Mouse (Mus musculus) neural tube, embryonic 15.5 days (tissue): ENCODE results near the gene Trim80. TPM values are rescaled to one million over a fixed set of nuclear protein-coding genes. Genes with fewer than 3 reads are reported as not detected.
"Not testable (repeated sequence)": the region's sequence is repeated elsewhere in the genome, so short reads cannot be mapped to it uniquely, and the experiment has no call there.

ENCODE experiments used
- ATAC-seq: fragments of 200-750 bp; cut with Nextera tagmentation; 2 replicates; pipeline ENCODE4 v1.8.0; 2017; ENCODE audit warnings: mild to moderate bottlenecking, moderate TSS enrichment, moderate library complexity; ENCODE audit not compliant: low FRiP score
- H3K27ac ChIP-seq: fragments of 300-500 bp; sonication (generic); replicated peaks from 2 replicates; pipeline ENCODE4 v1.5.1; 2015; ENCODE audit warnings: mild to moderate bottlenecking, inconsistent platforms
- H3K27me3 ChIP-seq: fragments of 300-500 bp; sonication (generic); replicated peaks from 2 replicates; pipeline ENCODE4 v1.6.1; 2015; ENCODE audit warnings: inconsistent platforms
- H3K36me3 ChIP-seq: fragments of 300-500 bp; sonication (generic); 2 replicates; pipeline ENCODE4 v1.6.1; 2015; ENCODE audit warnings: inconsistent platforms
- H3K4me1 ChIP-seq: fragments of 300-500 bp; sonication (generic); 2 replicates; pipeline ENCODE4 v1.6.1; 2015; ENCODE audit warnings: inconsistent platforms
- H3K4me2 ChIP-seq: fragments of 300-500 bp; sonication (generic); 2 replicates; pipeline ENCODE4 v1.6.1; 2015; ENCODE audit warnings: inconsistent platforms, mild to moderate bottlenecking, moderate library complexity
- H3K4me3 ChIP-seq: fragments of 300-500 bp; sonication (generic); replicated peaks from 2 replicates; pipeline ENCODE4 v1.5.1; 2015; ENCODE audit warnings: mild to moderate bottlenecking, inconsistent platforms
- H3K9ac ChIP-seq: fragments of 300-500 bp; sonication (generic); replicated peaks from 2 replicates; pipeline ENCODE4 v1.6.1; 2015; ENCODE audit warnings: mild to moderate bottlenecking, inconsistent platforms
- H3K9me3 ChIP-seq: fragments of 300-500 bp; sonication (generic); replicated peaks from 2 replicates; pipeline ENCODE4 v1.6.1; 2016; ENCODE audit warnings: inconsistent platforms
- WGBS: fragments of 180-500 bp; shearing (Covaris S2); methylation state at CpG from one replicate; pipeline ENCODE4 v1.1.7; 2015; ENCODE audit warnings: mixed read lengths; 5-methylcytosine and 5-hydroxymethylcytosine counted together
- polyA plus RNA-seq: library from polyadenylated mRNA; unstranded; fragments of >200 nt; fragmentation: Nextera tagmentation; extraction: Ambion mirVana; gene quantifications from 2 replicates; pipeline ENCODE4 v1.2.1, GENCODE M21; 2015

The Trim80 gene
- polyA plus RNA-seq, 1 experiment from 2014 or later = 0.10 TPM

DNA sequence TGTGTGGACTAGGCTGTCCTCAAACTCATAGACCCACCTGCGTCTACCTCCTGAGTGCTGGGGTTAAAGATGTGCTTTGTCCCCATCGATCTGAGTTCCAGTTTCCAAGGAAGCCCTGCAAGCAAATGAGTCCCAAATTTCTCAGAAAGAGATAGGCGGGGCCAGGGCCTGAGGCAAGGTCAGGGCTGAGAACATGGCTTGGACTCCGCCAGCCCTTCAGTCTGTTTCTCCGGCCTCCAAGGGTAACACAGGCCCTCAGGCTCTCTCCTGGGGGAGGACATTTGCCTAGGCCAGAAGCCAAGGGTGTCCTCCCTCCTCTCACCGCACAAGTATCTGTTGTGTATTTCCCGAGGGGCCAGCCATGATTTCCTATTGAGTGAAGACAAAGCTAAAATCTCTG is 31.8 kb downstream of the Trim80 start:
- Histone ChIP-seq H3K4me1 (peaks cover 38% of the 10 kb centered on the region), H3K4me3 (no peak overlapping the region), H3K9ac (no peak overlapping the region), H3K27ac (no peak overlapping the region), H3K27me3 (no peaks in the 10 kb centered on the region), H3K4me2 (no peak overlapping the region), H3K9me3 (no peaks in the 10 kb centered on the region), H3K36me3 (no peaks in the 10 kb centered on the region)
- 85% methylated on average over 7 of the region's 7 CpGs for WGBS
- ATAC-seq = no peak

- Histone ChIP-seq H3K4me1 (peaks cover 39% of the 10 kb centered on the region), H3K9me3 (no peaks in the 10 kb centered on the region), H3K27ac (peak overlapping the region; percentile 65), H3K4me3 (no peak overlapping the region), H3K36me3 (0 out of 2 replicates have a peak, but pooled peaks cover 3% of the 10 kb centered on the region), H3K4me2 (peak overlapping the region; percentile 32), H3K9ac (no peak overlapping the region), H3K27me3 (no peaks in the 10 kb centered on the region)
- 24% methylated on average over 15 of the region's 15 CpGs for WGBS
- 0 out of 2 replicates have a peak, but pooled peaks have one; percentile 26 for ATAC-seq
These were observed 33.4 kb downstream of the Trim80 start for GRCm38 (mm10) chr11:115473626-115474275.

GRCm38 (mm10) chr11:115475025-115475757 is 34.8 kb downstream of the Trim80 start, which contains the start of gene Armc7:
Gene Armc7 (plus strand): TSS chr11:115475667.
- H3K27me3 ChIP-seq = no peaks in the 10 kb centered on the region
- peak within 1 kb of the TSS; percentile 91 for H3K4me2 ChIP-seq
- H3K9me3 ChIP-seq = no peaks in the 10 kb centered on the region
- WGBS = under 1% methylated on average over 26 of the region's 26 CpGs
- H3K4me1 ChIP-seq = peaks cover 39% of the 10 kb centered on the region
- H3K27ac ChIP-seq = peak within 1 kb of the TSS; percentile 84
- peak; percentile 97 for ATAC-seq
- peak within 1 kb of the TSS; percentile 93 for H3K4me3 ChIP-seq
- peaks cover 15% of the 10 kb centered on the region; the same call in 1 of the 2 replicates for H3K36me3 ChIP-seq
- peak within 1 kb of the TSS; percentile 74 for H3K9ac ChIP-seq

GRCm38 (mm10) chr11:115475758-115476237 is 35.5 kb downstream of the Trim80 start:
- Histone ChIP-seq H3K9me3 (no peaks in the 10 kb centered on the region), H3K27ac (peak overlapping the region; percentile 84), H3K27me3 (no peaks in the 10 kb centered on the region), H3K36me3 (peaks cover 17% of the 10 kb centered on the region; the same call in 1 of the 2 replicates), H3K9ac (peak overlapping the region; percentile 74), H3K4me2 (peak overlapping the region; percentile 91), H3K4me3 (peak overlapping the region; percentile 93), H3K4me1 (peaks cover 39% of the 10 kb centered on the region)
- ATAC-seq = peak; percentile 30
- WGBS = 5% methylated on average over 28 of the region's 28 CpGs

GRCm38 (mm10) chr11:115476630-115477029 is 36.3 kb downstream of the Trim80 start:
- not testable (repeated sequence) for H3K27me3 ChIP-seq, H3K27ac ChIP-seq, H3K9me3 ChIP-seq, ATAC-seq
- 0 out of 2 replicates have a peak overlapping the region, but pooled peaks have one; percentile 20 for H3K9ac ChIP-seq
- peak overlapping the region; percentile 91 for H3K4me2 ChIP-seq
- peaks cover 39% of the 10 kb centered on the region for H3K4me1 ChIP-seq
- WGBS = 85% methylated on average over 4 of the region's 4 CpGs
- peak overlapping the region; percentile 93 for H3K4me3 ChIP-seq
- peaks cover 19% of the 10 kb centered on the region; the same call in 1 of the 2 replicates for H3K36me3 ChIP-seq

- not testable (repeated sequence) for H3K27me3 ChIP-seq, H3K27ac ChIP-seq, ATAC-seq, H3K9me3 ChIP-seq, H3K4me3 ChIP-seq
- WGBS = 87% methylated on average over 7 of the region's 7 CpGs
- H3K36me3 ChIP-seq = peaks cover 25% of the 10 kb centered on the region; the same call in 1 of the 2 replicates
- peaks cover 39% of the 10 kb centered on the region for H3K4me1 ChIP-seq
- peak overlapping the region; percentile 20; the same call in 1 of the 2 replicates for H3K9ac ChIP-seq
- peak overlapping the region; percentile 91 for H3K4me2 ChIP-seq
These were observed 37.0 kb downstream of the Trim80 start for GRCm38 (mm10) chr11:115477388-115477787.

- no peak overlapping the region for H3K27ac ChIP-seq
- no peaks in the 10 kb centered on the region for H3K9me3 ChIP-seq
- H3K9ac ChIP-seq = no peak overlapping the region
- H3K36me3 ChIP-seq = peaks cover 26% of the 10 kb centered on the region; the same call in 1 of the 2 replicates
- H3K4me1 ChIP-seq = peaks cover 38% of the 10 kb centered on the region
- no peak overlapping the region for H3K4me2 ChIP-seq
- no peaks in the 10 kb centered on the region for H3K27me3 ChIP-seq
- H3K4me3 ChIP-seq = no peak overlapping the region
- 87% methylated on average over 9 of the region's 9 CpGs for WGBS
- ATAC-seq = no peak
These were observed 38.1 kb downstream of the Trim80 start for GRCm38 (mm10) chr11:115478296-115478938.

GRCm38 (mm10) chr11:115481553-115482259 is 41.4 kb downstream of the Trim80 start:
- WGBS = 87% methylated on average over 6 of the region's 6 CpGs

DNA sequence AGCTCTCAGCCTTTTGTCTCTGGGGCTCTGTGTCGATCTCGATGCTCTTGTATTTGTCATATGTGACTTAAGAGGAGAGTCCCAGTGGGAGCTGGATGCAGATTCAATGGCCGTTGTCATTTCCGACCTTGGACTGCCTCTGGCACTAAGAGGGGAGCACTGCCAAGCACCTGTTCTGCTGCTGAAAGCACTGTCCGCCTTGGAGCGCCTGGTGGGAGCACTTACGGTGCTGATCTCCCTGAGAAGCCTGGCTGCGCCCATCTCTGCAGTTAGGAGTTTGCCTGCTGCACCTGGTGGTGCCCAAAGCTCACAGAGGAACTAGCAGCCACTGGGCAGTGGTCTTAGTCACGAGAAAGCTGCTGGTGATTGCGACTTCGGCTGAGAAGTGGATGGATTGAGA is 42.9 kb downstream of the Trim80 start:
- H3K9me3 ChIP-seq = no peaks in the 10 kb centered on the region
- H3K4me1 ChIP-seq = peaks cover 5% of the 10 kb centered on the region; the same call in 1 of the 2 replicates
- H3K4me2 ChIP-seq = no peak overlapping the region
- H3K36me3 ChIP-seq = peaks cover 26% of the 10 kb centered on the region; the same call in 1 of the 2 replicates
- ATAC-seq = no peak
- no peaks in the 10 kb centered on the region for H3K27me3 ChIP-seq
- H3K4me3 ChIP-seq = no peak overlapping the region
- 63% methylated on average over 11 of the region's 11 CpGs for WGBS
- 0 out of 2 replicates have a peak overlapping the region, but pooled peaks have one; percentile 33 for H3K27ac ChIP-seq
- H3K9ac ChIP-seq = no peak overlapping the region

More at GRCm38 (mm10) chr11:115481553-115482259, 41.4 kb downstream of the Trim80 start:
- H3K36me3 ChIP-seq = peaks cover 26% of the 10 kb centered on the region; the same call in 1 of the 2 replicates
- peaks cover 13% of the 10 kb centered on the region for H3K4me1 ChIP-seq
- no peaks in the 10 kb centered on the region for H3K9me3 ChIP-seq
- no peak overlapping the region for H3K4me2 ChIP-seq
- no peak for ATAC-seq
- H3K27ac ChIP-seq = no peak overlapping the region
- no peaks in the 10 kb centered on the region for H3K27me3 ChIP-seq
- H3K9ac ChIP-seq = no peak overlapping the region
- H3K4me3 ChIP-seq = no peak overlapping the region

GRCm38 (mm10) chr11:115483726-115484125 is 43.4 kb downstream of the Trim80 start:
- Histone ChIP-seq H3K27me3 (no peaks in the 10 kb centered on the region), H3K4me3 (no peak overlapping the region), H3K4me2 (no peak overlapping the region), H3K4me1 (peaks cover 5% of the 10 kb centered on the region; the same call in 1 of the 2 replicates), H3K27ac (0 out of 2 replicates have a peak overlapping the region, but pooled peaks have one; percentile 33), H3K9ac (no peak overlapping the region), H3K9me3 (no peaks in the 10 kb centered on the region), H3K36me3 (peaks cover 24% of the 10 kb centered on the region; the same call in 1 of the 2 replicates)
- no peak for ATAC-seq
- WGBS = 15% methylated on average over 6 of the region's 6 CpGs
